Mouse (Mus musculus): Measurements from ENCODE around the gene Hmcn1.

DNA sequence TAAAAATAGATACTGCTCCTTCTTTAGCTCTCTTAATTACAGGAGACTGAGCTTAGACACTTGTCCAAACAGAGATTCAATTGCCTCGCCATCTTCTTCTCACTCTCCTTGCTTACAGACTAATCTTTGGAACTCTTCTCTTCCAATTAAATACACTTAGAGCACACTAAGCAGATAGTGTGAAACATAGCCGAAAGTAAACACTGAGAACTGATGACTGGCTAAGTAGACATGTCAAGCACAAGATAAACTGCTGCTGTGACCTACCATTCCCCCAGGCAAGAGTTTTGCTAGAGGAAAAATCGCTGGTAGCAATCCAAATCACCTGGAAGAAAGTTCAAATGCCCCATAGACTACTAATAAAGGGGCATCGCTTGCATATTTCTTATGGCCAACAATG is 178.3 kb downstream of the Hmcn1 start:
- TF ChIP-seq CTCF (IDR thresholded peaks at IDR 0.05; ENCODE audit: extremely low read depth, insufficient read length, insufficient replicate concordance, low read depth, low read length) (no peak), POLR2A (IDR thresholded peaks at IDR 0.05; ENCODE audit: low read depth, low read length) (no peak)

Data from small intestine, adult 2 months (tissue).